Mouse (Mus musculus) liver, postnatal 0 days (tissue): Measurements from ENCODE around the gene Klhdc10. TPM values are rescaled to one million over a fixed set of nuclear protein-coding genes. Genes with fewer than 3 reads are reported as not detected.
"Not testable (repeated sequence)": the region's sequence is repeated elsewhere in the genome, so short reads cannot be mapped to it uniquely, and the experiment has no call there.

Experiments
- ATAC-seq: fragments of 200-750 bp; cut with Nextera tagmentation; 2 replicates; pipeline ENCODE4 v1.8.0; 2017; ENCODE audit warnings: mild to moderate bottlenecking, moderate library complexity
- DNase-seq: peaks from one replicate; pipeline ENCODE4 v3.0.0-alpha.2; 2016
- H3K27ac ChIP-seq: fragments of 300-500 bp; sonication (generic); 2 replicates; pipeline ENCODE4 v1.5.1; 2014; ENCODE audit warnings: antibody characterized with exemption, moderate library complexity, mild to moderate bottlenecking, low read depth
- H3K27me3 ChIP-seq: fragments of 300-500 bp; sonication (generic); 2 replicates; pipeline ENCODE4 v1.6.1; 2014; ENCODE audit warnings: low read length, control low read depth, mixed read lengths; ENCODE audit not compliant: insufficient read depth
- H3K36me3 ChIP-seq: fragments of 300-500 bp; sonication (generic); replicated peaks from 2 replicates; pipeline ENCODE4 v1.6.1; 2014; ENCODE audit warnings: mild to moderate bottlenecking, control low read depth, low read length, moderate library complexity, mixed read lengths; ENCODE audit not compliant: insufficient read depth
- H3K4me1 ChIP-seq: fragments of 300-500 bp; sonication (generic); 2 replicates; pipeline ENCODE4 v1.6.1; 2014; ENCODE audit warnings: antibody characterized with exemption, mild to moderate bottlenecking, control low read depth; ENCODE audit not compliant: insufficient read depth
- H3K4me2 ChIP-seq: fragments of 300-500 bp; sonication (generic); 2 replicates; pipeline ENCODE4 v1.6.1; 2014; ENCODE audit warnings: low read depth, mild to moderate bottlenecking, low read length, moderate library complexity, mixed read lengths
- H3K4me3 ChIP-seq: fragments of 300-500 bp; sonication (generic); 2 replicates; pipeline ENCODE4 v1.5.1; 2014; ENCODE audit warnings: low read depth, low read length
- H3K9ac ChIP-seq: fragments of 300-500 bp; sonication (generic); replicated peaks from 2 replicates; pipeline ENCODE4 v1.6.1; 2014; ENCODE audit warnings: mild to moderate bottlenecking, moderate library complexity
- H3K9me3 ChIP-seq: fragments of 300-500 bp; sonication (generic); 2 replicates; pipeline ENCODE4 v1.6.1; 2016; ENCODE audit warnings: mild to moderate bottlenecking, control low read depth, low read length, mixed read lengths
- CTCF ChIP-seq: sonication (generic); IDR thresholded peaks from 2 replicates; pipeline ENCODE4 v1.5.1; 2016; ENCODE audit warnings: antibody characterized with exemption, low read depth
- EP300 ChIP-seq: IDR thresholded peaks from 2 replicates; pipeline ENCODE4 v1.6.1; 2016; ENCODE audit warnings: antibody characterized with exemption, low read depth, mild to moderate bottlenecking
- WGBS: fragments of 180-500 bp; shearing (Covaris S2); extraction: QIAGEN DNeasy Blood & Tissue Kit; methylation state at CpG from one replicate; pipeline ENCODE4 v1.1.7; 2014; ENCODE audit not compliant: insufficient replicate concordance; 5-methylcytosine and 5-hydroxymethylcytosine counted together
- polyA plus RNA-seq: library from polyadenylated mRNA; unstranded; fragments of >200 nt; fragmentation: Nextera tagmentation; extraction: Ambion mirVana; gene quantifications from 2 replicates; pipeline ENCODE4 v1.2.1, GENCODE M21; 2015

Klhdc10 gene
- polyA plus RNA-seq, 1 experiment from 2014 or later, result 6.4 TPM

DNA sequence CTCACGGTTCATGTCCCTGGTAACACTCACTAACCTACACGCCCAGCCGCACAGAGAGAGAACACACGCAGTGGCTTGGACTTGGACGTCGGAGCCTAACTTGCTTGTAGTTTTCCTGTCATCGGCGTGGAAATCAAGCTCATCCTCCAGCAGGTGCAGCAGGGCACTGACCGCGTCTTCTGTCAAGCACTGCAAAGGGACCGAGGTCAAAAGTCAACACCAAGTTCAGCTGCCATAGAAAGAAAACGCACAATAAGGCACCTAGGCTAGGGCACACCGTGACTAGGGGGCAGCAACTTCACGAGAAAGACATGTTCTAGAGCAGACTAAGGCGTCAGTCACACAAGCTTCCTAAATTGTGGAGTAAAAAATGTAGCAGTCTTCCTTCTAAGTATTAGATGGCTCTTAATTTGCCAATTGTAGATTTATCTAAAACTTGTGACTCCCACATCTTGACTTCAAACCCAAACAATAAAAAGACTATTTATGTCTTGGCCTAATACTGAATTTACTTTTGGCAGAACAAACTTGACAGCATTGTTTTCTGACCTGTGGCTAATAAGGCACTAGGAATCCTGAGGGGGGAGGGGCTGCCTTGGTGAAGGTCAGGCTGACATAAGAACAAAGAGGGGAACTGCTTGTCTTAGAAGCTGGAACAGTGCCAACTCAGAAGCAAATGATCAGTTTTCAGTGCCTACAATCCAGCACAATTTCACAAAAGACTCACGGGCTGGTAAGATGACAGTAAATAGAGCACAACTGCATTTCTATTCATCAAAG is 26.7 kb upstream of the Klhdc10 start:
- 88% methylated on average over 16 of the region's 16 CpGs for WGBS
- H3K27ac ChIP-seq, result no peak overlapping the region
- peaks cover 59% of the 10 kb centered on the region for H3K36me3 ChIP-seq
- no peaks in the 10 kb centered on the region for H3K9me3 ChIP-seq
- H3K9ac ChIP-seq, result no peak overlapping the region
- no peaks in the 10 kb centered on the region for H3K27me3 ChIP-seq
- H3K4me3 ChIP-seq, result no peak overlapping the region
- ATAC-seq (no peak), DNase-seq (no peak)
- H3K4me1 ChIP-seq, result no peaks in the 10 kb centered on the region
- H3K4me2 ChIP-seq, result no peak overlapping the region
- no peak for TF ChIP-seq CTCF
- TF ChIP-seq EP300, result no peak

DNA sequence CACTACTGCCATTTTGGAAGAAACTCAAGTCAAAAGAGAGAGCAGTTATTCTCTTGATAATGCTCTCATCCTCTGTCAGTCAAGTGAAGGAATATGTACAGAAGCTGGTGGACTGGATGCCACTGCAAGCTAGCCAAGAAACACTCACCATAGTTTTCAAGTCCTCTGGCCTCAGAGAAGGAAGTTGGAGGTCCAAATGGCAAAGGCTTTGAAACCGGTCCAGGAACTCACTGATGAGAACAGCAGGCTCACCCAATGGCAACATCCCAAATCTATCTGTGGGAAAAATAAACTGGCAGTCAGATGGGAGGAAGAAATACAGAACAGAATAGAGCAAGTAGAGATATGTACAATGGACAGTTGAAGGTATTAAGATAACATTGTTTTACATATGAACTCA is 25.9 kb upstream of the Klhdc10 start:
- whole genome bisulfite sequencing, result 78% methylated on average over 1 of the region's 1 CpGs
- DNase-seq (no peak), ATAC-seq (no peak)
- H3K4me3 ChIP-seq, result no peak overlapping the region
- H3K4me1 ChIP-seq, result no peaks in the 10 kb centered on the region
- H3K9me3 ChIP-seq, result no peaks in the 10 kb centered on the region
- H3K27ac ChIP-seq, result no peak overlapping the region
- no peak overlapping the region for H3K9ac ChIP-seq
- H3K4me2 ChIP-seq, result no peak overlapping the region
- H3K36me3 ChIP-seq, result peaks cover 58% of the 10 kb centered on the region
- no peak for TF ChIP-seq CTCF
- no peak for TF ChIP-seq EP300
- H3K27me3 ChIP-seq, result no peaks in the 10 kb centered on the region

DNA sequence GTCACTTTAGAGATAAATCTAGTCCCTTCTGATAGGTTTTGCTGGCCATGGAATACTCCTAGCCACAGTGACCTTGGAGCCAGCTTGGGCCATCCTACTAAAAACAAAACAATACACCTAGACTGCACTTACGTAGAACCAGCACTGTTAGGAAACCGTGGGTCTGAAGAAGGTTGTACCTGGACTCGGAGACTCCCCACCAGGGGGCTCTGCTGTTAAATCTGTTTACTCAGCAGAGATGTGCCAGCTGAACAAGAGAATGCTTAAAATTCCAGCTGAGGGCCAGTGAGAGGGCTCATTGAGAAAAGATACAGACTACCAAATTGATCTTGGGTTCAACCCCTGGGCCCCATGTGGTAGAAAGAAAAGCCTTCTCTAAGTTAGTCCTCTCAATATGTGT is 20.6 kb upstream of the Klhdc10 start:
- H3K27me3 ChIP-seq, result no peaks in the 10 kb centered on the region
- peaks cover 54% of the 10 kb centered on the region for H3K36me3 ChIP-seq
- no peak overlapping the region for H3K4me3 ChIP-seq
- no peak overlapping the region for H3K4me2 ChIP-seq
- TF ChIP-seq CTCF (0 out of 2 replicates have a peak, but pooled peaks have one; percentile 13), EP300 (no peak)
- DNase-seq, result no peak
- ATAC-seq, result no peak
- H3K27ac ChIP-seq, result no peak overlapping the region
- WGBS, result 65% methylated on average over 3 of the region's 3 CpGs
- H3K9ac ChIP-seq, result no peak overlapping the region
- no peaks in the 10 kb centered on the region for H3K4me1 ChIP-seq
- H3K9me3 ChIP-seq, result no peaks in the 10 kb centered on the region

DNA sequence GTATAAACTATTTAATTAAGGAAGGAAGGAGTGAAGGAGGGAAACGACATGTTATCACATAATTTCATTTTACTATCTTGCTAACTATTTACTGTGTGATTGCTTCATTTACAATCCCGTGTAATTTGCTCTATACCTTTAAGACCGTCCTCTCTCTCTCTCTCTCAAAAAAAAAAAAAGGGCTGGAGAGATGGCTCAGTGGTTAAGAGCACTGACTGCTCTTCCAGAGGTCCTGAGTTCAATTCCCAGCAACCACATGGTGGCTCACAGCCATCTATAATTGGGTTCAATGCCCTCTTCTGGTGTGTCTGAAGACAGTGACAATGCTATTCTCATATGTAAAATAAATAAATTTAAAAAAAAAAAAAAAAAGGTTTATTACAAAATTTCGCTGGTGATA is 11.4 kb upstream of the Klhdc10 start:
- WGBS, result 20% methylated on average over 4 of the region's 4 CpGs
- peak overlapping the region; percentile 73 for H3K4me2 ChIP-seq
- not testable (repeated sequence) for H3K27me3 ChIP-seq, H3K36me3 ChIP-seq, DNase-seq, H3K9me3 ChIP-seq
- H3K9ac ChIP-seq, result peak overlapping the region; percentile 84
- peak; percentile 33; the same call in 1 of the 2 replicates for ATAC-seq
- peak overlapping the region; percentile 90 for H3K4me3 ChIP-seq
- peaks cover 12% of the 10 kb centered on the region; the same call in 1 of the 2 replicates for H3K4me1 ChIP-seq
- 0 out of 2 replicates have a peak overlapping the region, but pooled peaks have one; percentile 73 for H3K27ac ChIP-seq

DNA sequence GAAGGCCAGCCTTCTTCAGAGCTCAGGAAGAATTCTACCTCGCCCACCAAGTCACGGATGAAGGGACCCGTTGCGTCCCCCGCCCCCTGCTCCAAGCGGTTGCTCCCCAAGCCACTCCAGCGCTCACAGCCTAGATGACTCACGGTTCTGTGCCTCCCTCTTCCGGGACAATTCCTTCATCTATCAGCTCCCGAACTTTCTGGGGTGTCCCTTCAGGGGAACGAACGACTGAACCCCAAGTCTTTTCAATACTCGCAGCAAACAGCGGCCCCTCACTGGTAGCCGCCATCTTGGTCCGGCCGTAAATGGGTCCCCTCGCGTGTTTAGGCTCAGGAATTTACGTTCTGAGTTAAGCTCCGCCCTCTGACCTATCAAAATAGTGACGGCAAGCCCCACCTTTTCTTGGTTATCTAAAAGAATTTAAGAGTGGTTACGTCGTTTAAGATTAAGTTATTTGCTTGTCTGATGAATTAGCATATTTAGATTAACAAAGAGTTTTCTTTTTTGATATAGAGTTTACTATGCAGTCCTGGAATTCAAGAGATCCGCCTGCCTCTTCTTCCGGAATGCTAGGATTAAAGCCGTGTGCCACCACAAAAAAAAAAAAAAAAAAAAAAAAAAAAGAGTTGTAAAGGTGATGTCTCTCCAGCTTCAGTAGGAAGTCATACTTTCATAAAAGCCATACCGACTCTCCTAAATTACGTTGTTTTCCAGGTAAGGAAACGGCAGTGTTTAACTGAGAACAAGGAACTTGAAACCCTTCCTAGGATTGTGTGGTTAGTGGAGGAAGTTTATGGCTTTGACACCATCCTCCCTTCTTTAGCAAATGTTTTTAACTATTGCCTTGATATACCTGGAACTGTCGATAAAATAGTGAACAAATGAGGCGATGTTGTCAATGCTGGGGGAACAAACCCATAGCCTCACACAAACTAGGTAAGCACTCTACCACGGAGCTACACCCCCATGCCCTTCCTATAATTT is 10.7 kb upstream of the Klhdc10 start, which contains the start of gene Zc3hc1:
TSS of gene Zc3hc1 (minus strand) at position 315 of the 984 bp plus-strand sequence.
- 11% methylated on average over 33 of the region's 33 CpGs for WGBS
- peak within 1 kb of the TSS; percentile 73 for H3K4me2 ChIP-seq
- peak within 1 kb of the TSS; percentile 84 for H3K9ac ChIP-seq
- H3K9me3 ChIP-seq, result no peaks in the 10 kb centered on the region
- H3K4me3 ChIP-seq, result peak within 1 kb of the TSS; percentile 90
- H3K4me1 ChIP-seq, result peaks cover 12% of the 10 kb centered on the region; the same call in 1 of the 2 replicates
- ATAC-seq (peak; percentile 91), DNase-seq (peak; percentile 83)
- peak; percentile 44 for TF ChIP-seq EP300
- TF ChIP-seq CTCF, result 0 out of 2 replicates have a peak, but pooled peaks have one; percentile 7
- H3K27me3 ChIP-seq, result no peaks in the 10 kb centered on the region
- peak within 1 kb of the TSS; percentile 73; the same call in 1 of the 2 replicates for H3K27ac ChIP-seq
- H3K36me3 ChIP-seq, result peaks cover 5% of the 10 kb centered on the region

DNA sequence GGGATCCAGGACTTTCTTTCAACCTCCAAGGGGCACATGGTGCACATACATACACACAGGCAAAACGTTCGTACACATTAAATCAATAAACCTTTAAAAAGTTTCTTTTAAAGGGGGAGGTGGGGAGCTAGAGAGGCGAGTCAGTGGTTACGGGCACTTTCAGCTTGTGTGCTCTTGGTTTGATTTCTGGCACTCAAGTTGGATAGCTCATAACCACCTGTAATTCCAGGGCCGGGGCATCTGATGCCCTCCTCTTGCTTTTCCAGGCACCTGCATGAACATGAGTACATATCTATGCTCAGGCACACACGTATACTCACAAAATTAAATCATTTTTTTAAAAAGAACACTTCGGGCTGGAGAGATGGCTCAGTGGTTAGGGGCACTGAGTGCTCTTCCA is 9.7 kb upstream of the Klhdc10 start:
- Histone ChIP-seq H3K9ac (no peak overlapping the region), H3K36me3 (peaks cover 4% of the 10 kb centered on the region), H3K27me3 (no peaks in the 10 kb centered on the region), H3K4me2 (no peak overlapping the region), H3K4me1 (peaks cover 12% of the 10 kb centered on the region; the same call in 1 of the 2 replicates), H3K9me3 (no peaks in the 10 kb centered on the region), H3K4me3 (no peak overlapping the region), H3K27ac (no peak overlapping the region)
- TF ChIP-seq CTCF (no peak), EP300 (no peak)
- ATAC-seq, result no peak
- no peak for DNase-seq
- 86% methylated on average over 7 of the region's 7 CpGs for WGBS
